Mouse (Mus musculus) CH12.LX (cell line): ENCODE results near the gene Hoxb2. TPM values are rescaled to one million over a fixed set of nuclear protein-coding genes. Genes with fewer than 3 reads are reported as not detected.

Source experiments
- DNase-seq: peaks from one replicate; pipeline ENCODE4 v3.0.0-alpha.2; 2013; ENCODE audit errors: extremely low read depth
- H3K27ac ChIP-seq: 2 replicates; pipeline ENCODE4 v1.5.1; 2012; ENCODE audit warnings: low read depth, mild to moderate bottlenecking, control low read depth, moderate library complexity; ENCODE audit not compliant: insufficient read depth
- H3K27me3 ChIP-seq: replicated peaks from 2 replicates; pipeline ENCODE3; 2012; ENCODE audit warnings: inconsistent platforms
- H3K36me3 ChIP-seq, 2 experiments: replicated peaks in 1 of 2; 2 replicates each; pipeline versions ENCODE3 to v1.6.1; 2012; ENCODE audit warnings: inconsistent platforms in 1 of 2, low read length in 1 of 2, mild to moderate bottlenecking in 1 of 2, mixed read lengths in 1 of 2, moderate library complexity in 1 of 2; ENCODE audit not compliant: control insufficient read depth in 1 of 2, insufficient read depth in 1 of 2
- H3K4me1 ChIP-seq, 2 experiments: 2 replicates each; pipeline ENCODE4 v1.6.1; 2012; ENCODE audit warnings: inconsistent platforms in 1 of 2, moderate library complexity in 1 of 2; ENCODE audit not compliant: insufficient read depth in 2 of 2, control insufficient read depth in 1 of 2
- H3K4me2 ChIP-seq: 2 replicates; pipeline ENCODE4 v1.6.1; 2012; ENCODE audit warnings: low read depth, mild to moderate bottlenecking, control low read depth; ENCODE audit not compliant: poor library complexity, insufficient read depth, severe bottlenecking
- H3K4me3 ChIP-seq, 3 experiments: fragments of 150-350 bp in 1 of 3; sonication (generic) in 1 of 3; replicated peaks in 1 of 3; 2 replicates each; pipeline versions ENCODE3 to v1.5.1; 2011 to 2012; ENCODE audit warnings: low read depth in 2 of 3, low read length in 2 of 3, mild to moderate bottlenecking in 2 of 3, moderate library complexity in 2 of 3, control low read depth in 1 of 3, improper control_type of control experiment in 1 of 3, inconsistent platforms in 1 of 3, mixed read lengths in 1 of 3; ENCODE audit not compliant: poor library complexity in 1 of 3
- H3K79me2 ChIP-seq: replicated peaks from 2 replicates; pipeline ENCODE4 v1.6.1; 2012; ENCODE audit warnings: mild to moderate bottlenecking, moderate library complexity; ENCODE audit not compliant: control insufficient read depth, poor library complexity, insufficient read depth, severe bottlenecking; ENCODE audit errors: extremely low read depth
- H3K9ac ChIP-seq: 2 replicates; pipeline ENCODE4 v1.6.1; 2012; ENCODE audit warnings: low read depth, mild to moderate bottlenecking, control low read depth, moderate library complexity; ENCODE audit not compliant: insufficient read depth
- H3K9me3 ChIP-seq: replicated peaks from 2 replicates; pipeline ENCODE3; 2012; ENCODE audit warnings: low read length, inconsistent platforms, mixed read lengths
- CHD1 ChIP-seq: IDR thresholded peaks from 2 replicates; pipeline ENCODE4 v1.6.1; 2012; ENCODE audit warnings: low read depth, low read length, improper control_type of control experiment, inconsistent platforms
- CHD2 ChIP-seq: IDR thresholded peaks from 2 replicates; pipeline ENCODE4 v1.6.1; 2011; ENCODE audit warnings: low read length, improper control_type of control experiment
- CTCF ChIP-seq, 2 experiments: IDR thresholded peaks in 1 of 2; conservative IDR thresholded peaks in 1 of 2; 2 replicates each; pipeline ENCODE4 v1.5.1; 2011 to 2012; ENCODE audit warnings: low read depth in 2 of 2, low read length in 2 of 2, improper control_type of control experiment in 1 of 2, inconsistent platforms in 1 of 2, mild to moderate bottlenecking in 1 of 2, moderate library complexity in 1 of 2
- E2F4 ChIP-seq: IDR thresholded peaks from 2 replicates; pipeline ENCODE4 v1.6.1; 2011; ENCODE audit warnings: low read depth, low read length, improper control_type of control experiment; ENCODE audit not compliant: insufficient replicate concordance
- ETS1 ChIP-seq: conservative IDR thresholded peaks from 2 replicates; pipeline ENCODE4 v1.6.1; 2012; ENCODE audit warnings: low read depth, mild to moderate bottlenecking, inconsistent platforms, low read length, improper control_type of control experiment, moderate library complexity
- GABPA ChIP-seq: IDR thresholded peaks from 2 replicates; pipeline ENCODE4 v1.6.1; 2012; ENCODE audit warnings: low read depth, low read length, improper control_type of control experiment, inconsistent platforms; ENCODE audit not compliant: insufficient replicate concordance
- HCFC1 ChIP-seq: IDR thresholded peaks from 2 replicates; pipeline ENCODE4 v1.6.1; 2012; ENCODE audit warnings: low read depth, mild to moderate bottlenecking, inconsistent platforms, low read length, improper control_type of control experiment
- JUN ChIP-seq: IDR thresholded peaks from 2 replicates; pipeline ENCODE4 v1.6.1; 2011; ENCODE audit warnings: low read depth, mild to moderate bottlenecking, low read length, improper control_type of control experiment, moderate library complexity; ENCODE audit not compliant: insufficient read depth
- KAT2A ChIP-seq: IDR thresholded peaks from 2 replicates; pipeline ENCODE4 v1.6.1; 2012; ENCODE audit warnings: low read length, improper control_type of control experiment, inconsistent platforms; ENCODE audit not compliant: insufficient replicate concordance
- MAX ChIP-seq: IDR thresholded peaks from 2 replicates; pipeline ENCODE4 v1.6.1; 2011; ENCODE audit warnings: low read length, improper control_type of control experiment
- MEF2A ChIP-seq: IDR thresholded peaks from 2 replicates; pipeline ENCODE4 v1.6.1; 2014; ENCODE audit warnings: low read depth, mild to moderate bottlenecking, inconsistent platforms, low read length, improper control_type of control experiment, borderline replicate concordance
- MYC ChIP-seq: IDR thresholded peaks from 2 replicates; pipeline ENCODE4 v1.6.1; 2011; ENCODE audit warnings: low read depth, mild to moderate bottlenecking, improper control_type of control experiment, low read length
- NELFE ChIP-seq: IDR thresholded peaks from 2 replicates; pipeline ENCODE4 v1.6.1; 2011; ENCODE audit warnings: low read depth, low read length, improper control_type of control experiment
- NRF1 ChIP-seq: IDR thresholded peaks from 2 replicates; pipeline ENCODE4 v1.6.1; 2014; ENCODE audit warnings: low read depth, mild to moderate bottlenecking, inconsistent platforms, low read length, improper control_type of control experiment, moderate library complexity
- POLR2A ChIP-seq: IDR thresholded peaks from 2 replicates; pipeline ENCODE4 v1.6.1; 2011; ENCODE audit warnings: low read depth, mild to moderate bottlenecking, improper control_type of control experiment, low read length
- POLR2AphosphoS2 ChIP-seq: IDR thresholded peaks from 2 replicates; pipeline ENCODE4 v1.6.1; 2011; ENCODE audit warnings: low read depth, low read length, improper control_type of control experiment
- RAD21 ChIP-seq: IDR thresholded peaks from 2 replicates; pipeline ENCODE4 v1.6.1; 2011; ENCODE audit warnings: low read depth, mild to moderate bottlenecking, low read length, improper control_type of control experiment, moderate library complexity
- RCOR1 ChIP-seq: conservative IDR thresholded peaks from 2 replicates; pipeline ENCODE4 v1.6.1; 2012; ENCODE audit warnings: low read depth, mild to moderate bottlenecking, inconsistent platforms, low read length, improper control_type of control experiment
- SIN3A ChIP-seq: IDR thresholded peaks from 2 replicates; pipeline ENCODE4 v1.6.1; 2012; ENCODE audit warnings: low read length, improper control_type of control experiment, inconsistent platforms
- UBTF ChIP-seq: IDR thresholded peaks from 2 replicates; pipeline ENCODE4 v1.6.1; 2012; ENCODE audit warnings: low read depth, mild to moderate bottlenecking, inconsistent platforms, low read length, improper control_type of control experiment, moderate library complexity
- ZC3H11A ChIP-seq: IDR thresholded peaks from 2 replicates; pipeline ENCODE4 v1.6.1; 2012; ENCODE audit warnings: low read depth, mild to moderate bottlenecking, inconsistent platforms, low read length, improper control_type of control experiment
- ZMIZ1 ChIP-seq: IDR thresholded peaks from 2 replicates; pipeline ENCODE4 v1.6.1; 2012; ENCODE audit warnings: low read depth, mild to moderate bottlenecking, inconsistent platforms, low read length, improper control_type of control experiment
- ZNF384 ChIP-seq: IDR thresholded peaks from 2 replicates; pipeline ENCODE4 v1.6.1; 2012; ENCODE audit warnings: low read depth, low read length, improper control_type of control experiment, inconsistent platforms
- dilution Hi-C: fragments of 300-500 bp; cut with MboI; formaldehyde crosslinking; loops from 2 replicates; pipeline ENCODE4 v1.14.3; 2020; ENCODE audit warnings: low sequenced_read_pairs; ENCODE audit not compliant: extremely low pct_unique_long_range_greater_than_20kb, extremely low pct_ligation_motif_present
- in situ Hi-C: fragments of 300-500 bp; cut with MboI; formaldehyde crosslinking; loops from 3 replicates; pipeline ENCODE4 v1.14.3; 2019; ENCODE audit warnings: low sequenced_read_pairs, low pct_ligation_motif_present, low pct_unique_long_range_greater_than_20kb, mixed read lengths
- polyA plus RNA-seq: library from polyadenylated mRNA; unstranded; fragments of >175 nt; gene quantifications from 2 replicates; pipeline ENCODE4 v1.2.1, GENCODE M21; 2012; ENCODE audit warnings: low read depth; ENCODE audit not compliant: insufficient read length
- total RNA-seq, 2 experiments: library from RNA; depleted of rRNA; stranded (reverse); fragments of 300-350 nt in 1 of 2; fragments of >200 nt in 1 of 2; gene quantifications; 2 replicates each; pipeline ENCODE4 v1.2.3; 2012 to 2014

The Hoxb2 gene
- total and polyA plus RNA-seq, 3 experiments, result not detected

DNA sequence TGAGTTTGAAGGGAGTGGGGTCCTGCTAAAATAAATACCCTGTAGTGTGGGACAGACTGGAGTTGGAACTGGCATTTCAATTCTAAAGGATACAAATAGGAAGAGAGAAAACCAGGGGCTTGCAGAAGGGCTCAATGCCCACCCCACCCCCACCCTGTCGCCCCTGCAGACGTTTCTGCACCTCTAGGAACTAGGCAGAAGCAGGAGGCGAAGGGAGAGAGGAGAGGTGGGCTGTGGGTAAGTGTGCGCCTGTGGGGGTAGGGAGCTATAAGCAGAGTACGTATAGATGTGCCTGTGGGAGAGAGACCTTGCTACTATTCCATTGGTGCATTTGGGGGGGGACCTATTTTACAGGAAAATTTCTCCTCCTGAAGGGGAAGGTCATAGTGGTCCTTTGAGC is 22.6 kb upstream of the Hoxb2 start:
- Histone ChIP-seq H3K79me2 (no peaks in the 10 kb centered on the region), H3K36me3 (no peaks in the 10 kb centered on the region), H3K4me1 (no peaks in the 10 kb centered on the region)
- TF ChIP-seq POLR2A (no peak), E2F4 (no peak), HCFC1 (no peak), SIN3A (no peak), RAD21 (no peak), ZC3H11A (no peak), CHD2 (no peak), ETS1 (no peak), NRF1 (no peak), KAT2A (no peak), GABPA (no peak), ZNF384 (no peak), MEF2A (no peak), MAX (no peak)
- TF ChIP-seq, all 38 proteins: peak for 0
- dilution Hi-C loops (no loop called here), in situ Hi-C loops (no loop called here)
- H3K4me3 ChIP-seq, result no peak overlapping the region
- H3K9me3 ChIP-seq, result no peaks in the 10 kb centered on the region
- DNase-seq, result no peak
- H3K27me3 ChIP-seq, result no peaks in the 10 kb centered on the region
- H3K9ac ChIP-seq, result no peak overlapping the region
- H3K27ac ChIP-seq, result no peak overlapping the region
- H3K4me2 ChIP-seq, result no peak overlapping the region

DNA sequence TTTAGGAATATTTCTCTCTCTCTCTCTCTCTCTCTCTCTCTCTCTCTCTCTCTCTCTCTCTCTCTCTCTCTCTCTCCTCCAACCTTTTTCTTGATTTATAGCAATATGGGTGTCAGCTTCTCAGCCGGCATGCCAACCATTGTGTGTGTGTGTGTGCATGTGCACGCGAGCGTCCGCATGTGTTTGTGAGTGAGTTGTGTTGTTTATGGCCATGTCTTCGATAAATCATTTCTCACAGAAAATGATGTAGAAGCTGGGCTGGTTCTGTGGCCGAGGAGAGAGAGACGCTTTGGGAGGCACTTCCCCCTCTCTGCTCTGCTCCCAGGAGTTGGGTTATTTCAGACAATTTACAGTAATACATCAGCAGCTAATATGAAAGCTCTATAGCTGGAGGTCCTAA is 21.7 kb upstream of the Hoxb2 start:
- in situ Hi-C loops, result no loop called here
- DNase-seq, result no peak
- no peak overlapping the region for H3K27ac ChIP-seq
- no peak overlapping the region for H3K4me2 ChIP-seq
- dilution Hi-C loops, result no loop called here
- no peak for TF ChIP-seq MAX
- TF ChIP-seq UBTF, result no peak
- no peak for TF ChIP-seq CTCF (conservative IDR thresholded peaks at IDR 0.05 in 1 of 2, IDR thresholded peaks at IDR 0.05 in 1 of 2; ENCODE audit: low read depth in 2 of 2, low read length in 2 of 2)
- TF ChIP-seq RCOR1, result no peak
- no peak for TF ChIP-seq ZC3H11A
- no peak for TF ChIP-seq RAD21
- no peak for TF ChIP-seq GABPA
- TF ChIP-seq E2F4, result no peak
- TF ChIP-seq MYC, result no peak
- TF ChIP-seq NELFE, result no peak
- no peak for TF ChIP-seq ZMIZ1
- no peak for TF ChIP-seq POLR2AphosphoS2
- TF ChIP-seq NRF1, result no peak
- TF ChIP-seq CHD1, result no peak
- TF ChIP-seq JUN, result no peak
- no peak for TF ChIP-seq CHD2
- H3K9ac ChIP-seq, result no peak overlapping the region
- H3K79me2 ChIP-seq, result no peaks in the 10 kb centered on the region
- no peaks in the 10 kb centered on the region for H3K9me3 ChIP-seq
- H3K4me1 ChIP-seq, result no peaks in the 10 kb centered on the region
- H3K4me3 ChIP-seq, result no peak overlapping the region
- no peaks in the 10 kb centered on the region for H3K27me3 ChIP-seq
- peaks cover 0 to 2% of the 10 kb centered on the region in 2 experiments for H3K36me3 ChIP-seq
